ENCODE assay signal across 12 mouse cellular contexts in the genomic region with DNA sequence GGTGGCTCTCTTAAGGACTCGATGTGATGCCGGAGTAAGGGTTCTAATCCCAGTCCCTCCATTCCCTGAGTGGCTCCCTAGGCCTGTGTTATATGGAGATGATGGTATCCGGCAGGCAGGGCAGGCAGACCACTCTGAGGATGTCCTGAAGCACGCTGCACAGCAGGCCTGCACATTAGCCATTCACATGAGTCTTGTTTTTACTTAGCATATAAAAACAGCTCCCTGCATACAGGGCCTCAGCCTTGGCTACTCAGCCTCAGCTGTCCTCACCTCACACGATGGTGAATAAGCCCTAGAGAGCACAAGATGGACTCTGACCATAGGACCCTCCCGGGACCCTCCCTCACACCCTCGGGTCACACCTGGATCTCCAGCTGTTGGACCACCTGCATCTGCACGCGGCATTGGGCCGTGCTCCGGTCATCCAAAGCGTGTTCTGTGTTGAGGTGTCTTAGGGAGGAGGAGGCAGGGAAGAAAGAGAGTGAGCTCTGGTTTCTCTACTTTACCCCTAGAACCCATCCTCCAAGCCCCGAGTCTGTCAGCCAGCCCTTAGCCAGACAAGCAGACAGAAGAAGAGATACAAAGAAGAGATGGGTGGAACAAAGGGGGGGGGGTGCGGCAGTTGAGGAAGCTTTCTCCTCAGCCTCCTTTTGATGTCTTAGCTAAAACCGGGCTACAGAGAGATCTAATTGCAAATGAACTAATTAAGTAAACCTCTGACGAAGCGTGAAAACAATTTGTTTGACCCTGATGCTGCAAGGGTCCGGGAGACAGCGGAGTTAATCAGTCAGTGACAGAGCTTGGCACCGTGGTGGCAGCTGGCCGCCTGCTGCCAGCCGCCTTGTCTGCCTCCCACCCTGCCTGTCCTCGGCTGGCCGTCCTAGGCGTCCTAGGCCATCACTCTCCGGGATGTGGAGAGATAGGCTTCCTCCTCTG. TPM values are rescaled to one million over a fixed set of nuclear protein-coding genes. Genes with fewer than 3 reads are reported as not detected.
DNase-seq lines count a peak whose midpoint lies in the region; ATAC-seq and TF ChIP-seq lines count a peak whose summit lies in the region.
"Had no signal": no experiment of that assay in that cellular context is flagged by ENCODE, and none has a peak within 500 bp of the region (broad histone marks: within the 10 kb centered on the region; RNA-seq: fewer than 3 reads in every experiment).

No protein-coding gene starts in this region.

- DNase-seq in embryo, embryonic 11 days = peak; percentile 59
- DNase-seq in embryo, embryonic 9.5 days (ENCODE audit: extremely low spot score) = no peak
- DNase-seq in embryonic facial prominence, embryonic 14.5 days (ENCODE audit: low spot score) = no peak
- no peak for DNase-seq in gastrocnemius, postnatal 25 days
- no peak for DNase-seq in frontal cortex, postnatal 25 days (ENCODE audit: low spot score in 2 of 2)
- DNase-seq: B cell, adult 2 months; kidney, postnatal 25 days; lung, adult 2 months had no signal

- no peak for ATAC-seq in embryonic facial prominence, embryonic 14.5 days (ENCODE audit: low read depth)
- ATAC-seq in limb, embryonic 13.5 days (ENCODE audit: low FRiP score, low read depth) = no peak
- no peak for ATAC-seq in intestine, embryonic 15.5 days
- ATAC-seq: activated CD4-positive, CD25-positive, alpha-beta regulatory T cell, adult 4 months had no signal

- H3K4me3 ChIP-seq in E14TG2a.4 (replicated peaks; ENCODE audit: low read length) = peak overlapping the region; percentile 55
- no peak overlapping the region for H3K4me3 ChIP-seq in embryonic facial prominence, embryonic 14.5 days (ENCODE audit: low read depth, low read length)
- H3K4me3 ChIP-seq in limb, embryonic 13.5 days = no peak overlapping the region
- H3K4me3 ChIP-seq in intestine, embryonic 15.5 days (replicated peaks) = no peak overlapping the region

- WGBS in embryonic facial prominence, embryonic 14.5 days = 52% methylated on average over 26 of the region's 26 CpGs
- WGBS in limb, embryonic 13.5 days = 42% methylated on average over 26 of the region's 26 CpGs
- 62% methylated on average over 26 of the region's 26 CpGs for whole genome bisulfite sequencing in intestine, embryonic 15.5 days

- H3K9me3 ChIP-seq in E14TG2a.4 (ENCODE audit: low read length) = no peaks in the 10 kb centered on the region
- no peaks in the 10 kb centered on the region for H3K9me3 ChIP-seq in embryonic facial prominence, embryonic 14.5 days (ENCODE audit: control insufficient read depth, low read length)
- H3K9me3 ChIP-seq in limb, embryonic 13.5 days = no peaks in the 10 kb centered on the region
- H3K9me3 ChIP-seq in intestine, embryonic 15.5 days = no peaks in the 10 kb centered on the region

- H3K4me1 ChIP-seq in E14TG2a.4 (replicated peaks; ENCODE audit: low read depth, low read length) = peaks cover 97% of the 10 kb centered on the region
- peaks cover 43% of the 10 kb centered on the region for H3K4me1 ChIP-seq in embryonic facial prominence, embryonic 14.5 days (ENCODE audit: control insufficient read depth, insufficient read depth, low read length)
- peaks cover 78% of the 10 kb centered on the region for H3K4me1 ChIP-seq in limb, embryonic 13.5 days
- peaks cover 53% of the 10 kb centered on the region for H3K4me1 ChIP-seq in intestine, embryonic 15.5 days (replicated peaks)

- H3K9ac ChIP-seq in embryonic facial prominence, embryonic 14.5 days (ENCODE audit: low read depth, low read length) = no peak overlapping the region
- H3K9ac ChIP-seq in limb, embryonic 13.5 days = peak overlapping the region; percentile 20; the same call in 1 of the 2 replicates
- no peak overlapping the region for H3K9ac ChIP-seq in intestine, embryonic 15.5 days

- TF ChIP-seq CTCF in E14TG2a.4 (conservative IDR thresholded peaks at IDR 0.05; ENCODE audit: low read length) = no peak

- no peak overlapping the region for H3K27ac ChIP-seq in embryonic facial prominence, embryonic 14.5 days (replicated peaks; ENCODE audit: low read depth, low read length)
- 0 out of 2 replicates have a peak overlapping the region, but pooled peaks have one; percentile 22 for H3K27ac ChIP-seq in limb, embryonic 13.5 days
- no peak overlapping the region for H3K27ac ChIP-seq in intestine, embryonic 15.5 days

- H3K4me2 ChIP-seq in embryonic facial prominence, embryonic 14.5 days (ENCODE audit: low read depth, low read length) = peak overlapping the region; percentile 51; the same call in 1 of the 2 replicates
- H3K4me2 ChIP-seq in limb, embryonic 13.5 days (replicated peaks) = no peak overlapping the region
- no peak overlapping the region for H3K4me2 ChIP-seq in intestine, embryonic 15.5 days (replicated peaks)

- H3K27me3 ChIP-seq in E14TG2a.4 (ENCODE audit: insufficient read depth, low read length) = no peaks in the 10 kb centered on the region; the same call in none of the 2 replicates
- H3K27me3 ChIP-seq in embryonic facial prominence, embryonic 14.5 days (replicated peaks; ENCODE audit: control insufficient read depth, insufficient read depth, low read length) = no peaks in the 10 kb centered on the region
- peaks cover 3% of the 10 kb centered on the region; the same call in 1 of the 2 replicates for H3K27me3 ChIP-seq in limb, embryonic 13.5 days
- H3K27me3 ChIP-seq in intestine, embryonic 15.5 days (replicated peaks) = no peaks in the 10 kb centered on the region

- H3K36me3 ChIP-seq in E14TG2a.4 (ENCODE audit: insufficient read depth, low read length) = peaks cover 81% of the 10 kb centered on the region
- peaks cover 53% of the 10 kb centered on the region for H3K36me3 ChIP-seq in embryonic facial prominence, embryonic 14.5 days (ENCODE audit: control insufficient read depth, insufficient read depth, low read length)
- H3K36me3 ChIP-seq in limb, embryonic 13.5 days = peaks cover 90% of the 10 kb centered on the region
- H3K36me3 ChIP-seq in intestine, embryonic 15.5 days = peaks cover 31% of the 10 kb centered on the region

RNA-seq across cellular contexts. Expression of a gene that starts 42.6 kb away (rescaled TPM):
- 54.5 and 64.6 TPM in 2 replicates for polyA plus RNA-seq in embryonic facial prominence, embryonic 14.5 days (2014; fragmentation: Nextera tagmentation; extraction: Ambion mirVana)
- 30.9 and 33.9 TPM in 2 replicates for polyA plus RNA-seq in limb, embryonic 13.5 days (2015; fragmentation: Nextera tagmentation; extraction: Ambion mirVana)
- 1 to 10 TPM; 1.0 to 1.1 TPM for total RNA-seq in gastrocnemius, postnatal 25 days (2021)
- 8.3 and 9.5 TPM in 2 replicates for polyA plus RNA-seq in intestine, embryonic 15.5 days (2015; fragmentation: Nextera tagmentation; extraction: Ambion mirVana)
- polyA plus RNA-seq: activated CD4-positive, CD25-positive, alpha-beta regulatory T cell, adult 4 months had no signal

RNA-seq across cellular contexts. Expression of a gene that starts 47.4 kb away (rescaled TPM):
- 21.0 and 22.7 TPM in 2 replicates for polyA plus RNA-seq in embryonic facial prominence, embryonic 14.5 days (2014; fragmentation: Nextera tagmentation; extraction: Ambion mirVana)
- 25.9 and 30.2 TPM in 2 replicates for polyA plus RNA-seq in limb, embryonic 13.5 days (2015; fragmentation: Nextera tagmentation; extraction: Ambion mirVana)
- 1 to 10 TPM; 6.4 to 7.6 TPM for total RNA-seq in gastrocnemius, postnatal 25 days (2021)
- 22.3 and 24.9 TPM in 2 replicates for polyA plus RNA-seq in intestine, embryonic 15.5 days (2015; fragmentation: Nextera tagmentation; extraction: Ambion mirVana)
